Mouse (Mus musculus) kidney, postnatal 0 days (tissue): ENCODE measurements around the gene Hbq1a. TPM values are rescaled to one million over a fixed set of nuclear protein-coding genes. Genes with fewer than 3 reads are reported as not detected.
A peak's percentile ranks its signal among the peaks of the same experiment; 100 is the strongest.

Experiments used
- ATAC-seq: fragments of 200-750 bp; cut with Nextera tagmentation; replicated peaks from 2 replicates; pipeline ENCODE4 v1.8.0; 2017; ENCODE audit warnings: low read depth, moderate number of reproducible peaks, moderate TSS enrichment, moderate library complexity; ENCODE audit not compliant: low FRiP score
- DNase-seq: peaks from one replicate; pipeline ENCODE4 v3.0.0-alpha.2; 2016; ENCODE audit warnings: low spot score
- H3K27ac ChIP-seq: fragments of 300-500 bp; sonication (generic); 2 replicates; pipeline ENCODE4 v1.5.1; 2014; ENCODE audit warnings: mild to moderate bottlenecking
- H3K27me3 ChIP-seq: fragments of 300-500 bp; sonication (generic); 2 replicates; pipeline ENCODE4 v1.6.1; 2014; ENCODE audit warnings: low read length, mixed read lengths; ENCODE audit not compliant: insufficient read depth
- H3K36me3 ChIP-seq: fragments of 300-500 bp; sonication (generic); 2 replicates; pipeline ENCODE4 v1.6.1; 2014; ENCODE audit warnings: low read length, mixed read lengths; ENCODE audit not compliant: insufficient read depth
- H3K4me1 ChIP-seq: fragments of 300-500 bp; sonication (generic); replicated peaks from 2 replicates; pipeline ENCODE4 v1.6.1; 2014; ENCODE audit warnings: antibody characterized with exemption, low read length, mixed read lengths; ENCODE audit not compliant: insufficient read depth
- H3K4me2 ChIP-seq: fragments of 300-500 bp; sonication (generic); 2 replicates; pipeline ENCODE4 v1.6.1; 2014; ENCODE audit warnings: mild to moderate bottlenecking, low read length, moderate library complexity, mixed read lengths
- H3K4me3 ChIP-seq: fragments of 300-500 bp; sonication (generic); replicated peaks from 2 replicates; pipeline ENCODE4 v1.5.1; 2014; ENCODE audit warnings: low read depth, low read length
- H3K9ac ChIP-seq: fragments of 300-500 bp; sonication (generic); 2 replicates; pipeline ENCODE4 v1.6.1; 2014; ENCODE audit warnings: low read depth, low read length
- H3K9me3 ChIP-seq: fragments of 300-500 bp; sonication (generic); replicated peaks from 2 replicates; pipeline ENCODE4 v1.6.1; 2016; ENCODE audit warnings: low read length, inconsistent platforms, mixed read lengths
- CTCF ChIP-seq: IDR thresholded peaks from 2 replicates; pipeline ENCODE4 v1.5.1; 2016; ENCODE audit warnings: antibody characterized with exemption, low read depth, mild to moderate bottlenecking, moderate library complexity
- WGBS: fragments of 180-500 bp; shearing (Covaris S2); extraction: QIAGEN DNeasy Blood & Tissue Kit; methylation state at CpG from one replicate; pipeline ENCODE4 v1.1.7; 2014; 5-methylcytosine and 5-hydroxymethylcytosine counted together
- polyA plus RNA-seq: library from polyadenylated mRNA; unstranded; fragments of >200 nt; fragmentation: Nextera tagmentation; extraction: Ambion mirVana; gene quantifications from 2 replicates; pipeline ENCODE4 v1.2.1, GENCODE M21; 2015

The Hbq1a gene
- polyA plus RNA-seq, 1 experiment from 2014 or later = not detected

DNA sequence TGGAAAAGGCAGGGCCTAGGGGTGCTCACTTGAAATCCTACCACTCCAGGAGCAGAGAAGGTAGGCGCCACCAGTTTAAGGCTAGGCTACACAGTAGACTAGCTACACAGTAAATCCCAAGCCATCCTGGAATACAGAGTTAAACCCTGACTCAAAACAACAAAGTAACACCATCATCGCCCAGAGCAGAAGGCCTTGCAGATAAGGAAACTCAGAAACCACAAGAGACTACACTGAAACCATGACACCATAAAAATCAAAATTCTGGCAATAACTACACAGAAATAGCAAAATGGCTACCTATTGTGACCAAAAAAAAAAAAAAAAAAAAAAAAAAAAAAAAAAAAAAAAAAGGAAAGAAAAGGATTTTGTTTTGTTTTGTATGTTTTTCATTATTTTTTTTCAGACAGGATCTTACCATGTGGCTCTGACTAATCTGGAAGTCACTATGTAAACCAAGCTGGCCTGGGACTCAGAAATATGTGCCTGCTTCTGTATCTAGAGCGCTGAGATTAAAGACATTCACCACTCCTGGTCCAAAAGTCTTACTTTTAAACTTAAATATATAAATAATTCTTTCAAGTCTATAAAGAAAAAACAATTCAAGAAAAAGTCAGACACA is 34.6 kb upstream of the Hbq1a start:
- no peak for TF ChIP-seq CTCF
- Histone ChIP-seq H3K36me3 (peaks cover 5% of the 10 kb centered on the region; the same call in 1 of the 2 replicates), H3K27me3 (no peaks in the 10 kb centered on the region), H3K9ac (no peak overlapping the region), H3K4me1 (peaks cover 6% of the 10 kb centered on the region), H3K9me3 (no peaks in the 10 kb centered on the region), H3K4me2 (no peak overlapping the region), H3K4me3 (no peak overlapping the region), H3K27ac (no peak overlapping the region)
- DNase-seq (no peak), ATAC-seq (no peak)
- 94% methylated on average over 3 of the region's 3 CpGs for whole genome bisulfite sequencing

DNA sequence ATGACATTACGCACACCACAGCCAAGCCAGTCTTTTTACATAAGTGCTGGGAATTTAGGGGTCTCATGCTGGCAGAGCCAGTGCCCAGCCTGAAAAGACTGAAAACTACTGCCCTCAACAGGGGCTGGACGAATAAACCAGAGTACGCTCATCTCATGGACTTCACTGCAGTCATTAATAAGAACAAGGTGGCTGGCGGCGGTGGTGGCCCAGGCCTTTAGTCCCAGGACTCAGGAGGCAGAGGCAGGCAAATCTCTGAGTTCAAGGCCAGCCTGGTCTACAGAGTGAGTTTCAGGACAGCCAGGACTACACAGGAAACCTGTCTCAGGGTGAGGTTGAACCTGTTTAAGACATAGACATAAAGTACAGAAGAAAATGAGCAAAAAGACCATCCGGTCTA is 33.7 kb upstream of the Hbq1a start:
- Histone ChIP-seq H3K27me3 (no peaks in the 10 kb centered on the region), H3K36me3 (no peaks in the 10 kb centered on the region), H3K4me1 (peaks cover 6% of the 10 kb centered on the region), H3K4me2 (no peak overlapping the region), H3K9me3 (no peaks in the 10 kb centered on the region), H3K9ac (no peak overlapping the region), H3K27ac (no peak overlapping the region), H3K4me3 (no peak overlapping the region)
- DNase-seq (no peak), ATAC-seq (no peak)
- TF ChIP-seq CTCF = no peak
- WGBS = 91% methylated on average over 6 of the region's 6 CpGs

DNA sequence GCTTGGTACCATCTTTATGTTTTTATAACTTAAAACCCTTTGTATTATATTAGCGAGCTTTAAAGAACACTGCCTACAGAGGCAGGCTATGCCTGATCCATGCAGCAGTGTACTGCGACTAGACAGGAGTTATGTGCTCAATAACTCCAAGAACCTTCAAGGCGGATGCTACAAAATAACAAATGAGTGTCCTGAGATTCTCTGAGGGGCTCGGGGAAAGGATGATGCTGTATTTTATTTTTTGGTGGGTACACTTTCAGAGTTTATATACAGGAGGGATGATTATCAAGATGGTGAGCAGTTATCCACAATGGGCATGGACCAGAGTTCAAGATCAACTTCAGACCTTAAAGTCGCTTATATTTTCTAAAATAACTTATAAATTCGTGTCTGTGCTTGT is 33.1 kb upstream of the Hbq1a start:
- peak overlapping the region; percentile 96 for H3K27ac ChIP-seq
- peak; percentile 33 for DNase-seq
- no peaks in the 10 kb centered on the region for H3K27me3 ChIP-seq
- peak overlapping the region; percentile 97 for H3K9ac ChIP-seq
- peaks cover 6% of the 10 kb centered on the region for H3K4me1 ChIP-seq
- H3K4me2 ChIP-seq = peak overlapping the region; percentile 76
- no peaks in the 10 kb centered on the region for H3K9me3 ChIP-seq
- TF ChIP-seq CTCF = no peak
- ATAC-seq = no peak
- 17% methylated on average over 6 of the region's 6 CpGs for WGBS
- peak overlapping the region; percentile 73 for H3K4me3 ChIP-seq
- no peaks in the 10 kb centered on the region for H3K36me3 ChIP-seq

DNA sequence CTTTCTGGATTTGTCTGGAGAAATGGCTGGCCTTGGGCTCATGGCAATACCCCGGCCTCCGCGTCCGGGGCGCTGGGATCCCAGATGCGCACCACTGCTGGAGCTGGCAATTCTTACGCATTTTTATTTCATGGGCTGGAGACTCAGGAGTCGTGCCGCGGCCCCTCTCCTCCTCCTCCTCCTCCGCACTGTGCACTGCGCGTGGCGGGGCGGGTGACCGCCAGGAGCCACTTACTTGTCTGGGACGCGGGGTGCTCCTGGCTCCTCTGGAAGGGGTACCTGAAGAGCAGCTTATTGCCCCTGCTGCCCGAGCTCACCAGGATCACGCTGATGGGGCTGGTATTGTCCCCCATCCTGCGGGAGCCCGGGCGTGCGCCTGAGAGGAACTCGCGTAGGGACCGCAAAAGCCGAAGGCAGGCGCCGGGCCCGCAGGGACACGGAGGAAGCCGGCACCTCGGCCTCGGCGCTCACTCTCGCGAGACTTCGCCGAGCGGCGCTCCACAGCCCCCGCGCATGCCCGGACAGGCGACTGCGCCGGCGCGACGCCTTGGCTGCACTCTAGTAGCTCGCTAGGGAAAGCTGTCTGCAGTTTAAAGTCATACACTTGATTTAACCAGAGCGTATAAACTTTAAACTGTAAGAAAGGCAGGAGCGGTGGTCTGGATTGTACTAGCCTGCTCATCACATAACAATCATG is 32.5 kb upstream of the Hbq1a start, which contains the start of gene Nprl3:
Nprl3 (minus strand) TSS at position 520 of the 697 bp plus-strand sequence.
- TF ChIP-seq CTCF = no peak
- peak; percentile 96 for DNase-seq
- Histone ChIP-seq H3K4me2 (peak within 1 kb of the TSS; percentile 76), H3K4me3 (peak within 1 kb of the TSS; percentile 73), H3K4me1 (peaks cover 6% of the 10 kb centered on the region), H3K9ac (peak within 1 kb of the TSS; percentile 97), H3K9me3 (no peaks in the 10 kb centered on the region), H3K36me3 (no peaks in the 10 kb centered on the region), H3K27ac (peak within 1 kb of the TSS; percentile 96), H3K27me3 (no peaks in the 10 kb centered on the region)
- under 1% methylated on average over 52 of the region's 54 CpGs for WGBS
- peak; percentile 99 for ATAC-seq

DNA sequence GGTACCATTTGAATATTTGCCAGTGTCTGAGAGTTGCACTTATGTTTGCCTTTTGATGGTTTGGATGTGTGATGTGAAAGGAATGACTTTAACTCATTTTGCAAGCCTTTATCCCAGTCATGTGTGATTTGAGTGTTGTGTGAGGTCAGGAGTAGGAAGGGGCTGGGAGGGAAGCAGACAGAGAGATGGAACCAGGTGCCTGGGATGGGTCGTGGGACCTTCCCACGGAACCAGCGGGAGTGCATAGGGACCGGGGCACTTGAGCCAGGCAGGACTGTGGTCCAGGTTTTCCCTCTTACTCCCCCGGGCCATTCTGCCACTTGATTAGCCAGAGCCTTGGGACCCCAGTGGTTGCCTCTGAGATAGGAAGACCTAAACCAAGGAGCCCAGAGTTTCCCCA is 31.9 kb upstream of the Hbq1a start:
- ATAC-seq = peak; percentile 17; the same call in 1 of the 2 replicates
- H3K4me3 ChIP-seq = peak overlapping the region; percentile 73
- H3K36me3 ChIP-seq = no peaks in the 10 kb centered on the region
- WGBS = 15% methylated on average over 5 of the region's 5 CpGs
- peaks cover 6% of the 10 kb centered on the region for H3K4me1 ChIP-seq
- peak; percentile 31 for DNase-seq
- H3K27me3 ChIP-seq = no peaks in the 10 kb centered on the region
- no peak for TF ChIP-seq CTCF
- peak overlapping the region; percentile 76 for H3K4me2 ChIP-seq
- H3K9me3 ChIP-seq = no peaks in the 10 kb centered on the region
- peak overlapping the region; percentile 45 for H3K9ac ChIP-seq
- peak overlapping the region; percentile 96 for H3K27ac ChIP-seq

DNA sequence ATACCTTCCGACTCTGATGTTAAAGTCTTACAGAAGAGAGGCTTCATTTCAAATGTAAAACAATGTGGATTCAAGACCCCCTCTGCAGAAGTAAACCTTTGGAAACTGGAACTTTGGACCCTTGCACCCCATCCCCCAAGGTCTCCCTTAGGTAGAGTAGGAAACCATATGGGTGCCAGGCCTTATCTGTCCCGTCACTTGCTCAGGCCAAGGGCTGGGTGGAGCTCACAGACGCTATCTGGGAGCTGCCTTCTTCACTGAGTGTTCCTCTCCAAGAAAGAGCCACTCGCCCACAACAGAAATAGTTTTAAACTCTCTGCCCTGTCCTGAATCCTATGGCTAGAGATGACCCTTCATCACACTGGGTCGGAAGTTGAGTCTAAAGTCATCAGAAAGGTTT is 30.9 kb upstream of the Hbq1a start:
- H3K4me1 ChIP-seq = peaks cover 6% of the 10 kb centered on the region
- TF ChIP-seq CTCF = no peak
- no peak overlapping the region for H3K4me3 ChIP-seq
- H3K27me3 ChIP-seq = no peaks in the 10 kb centered on the region
- no peaks in the 10 kb centered on the region for H3K9me3 ChIP-seq
- no peaks in the 10 kb centered on the region for H3K36me3 ChIP-seq
- H3K4me2 ChIP-seq = no peak overlapping the region
- no peak overlapping the region for H3K27ac ChIP-seq
- ATAC-seq = no peak
- DNase-seq = no peak
- WGBS = 90% methylated on average over 5 of the region's 5 CpGs
- no peak overlapping the region for H3K9ac ChIP-seq
